Mouse (Mus musculus): Measurements from ENCODE around the gene Rnf151.
A peak's percentile ranks its signal among the peaks of the same experiment; 100 is the strongest.

DNA sequence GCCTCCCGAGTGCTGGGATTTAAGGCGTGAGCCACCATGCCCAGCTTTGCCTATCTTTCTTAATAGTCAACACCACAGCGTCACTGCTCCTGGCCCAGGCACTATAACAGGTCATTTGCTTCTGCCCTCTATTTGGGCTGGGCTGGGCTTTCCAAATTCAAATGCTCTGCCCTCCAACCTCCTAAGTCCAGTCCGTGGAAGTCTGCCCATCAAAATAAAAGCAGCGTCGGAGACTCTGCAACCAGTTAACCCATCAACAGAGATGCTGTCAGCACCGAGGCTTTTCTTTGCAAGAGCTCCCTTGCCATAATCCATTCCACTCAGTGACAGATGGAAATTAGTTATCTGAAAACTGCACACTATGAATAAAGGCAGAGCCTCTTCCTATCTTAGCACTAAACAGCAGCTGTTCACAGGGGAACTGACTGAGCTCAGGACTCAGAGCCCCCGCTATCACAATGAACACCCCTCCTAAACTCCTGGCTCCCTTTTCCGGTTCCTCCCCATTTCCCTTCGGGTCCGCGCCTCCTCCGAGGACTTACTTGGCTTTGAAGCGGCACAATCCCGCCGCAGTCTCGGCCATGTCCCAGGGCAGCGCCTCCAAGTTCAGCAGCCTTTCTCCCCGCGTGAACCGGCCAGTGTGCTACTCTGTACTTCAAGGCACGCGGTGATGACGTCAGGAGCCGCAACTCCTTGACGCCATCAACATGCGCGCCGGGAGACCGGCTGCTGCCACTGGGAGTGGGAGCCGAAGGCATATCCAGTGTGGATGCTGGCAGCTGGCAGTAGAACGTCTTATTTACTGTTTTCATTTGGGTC, 10.7 kb downstream of the Rnf151 start, which contains the start of gene Tbl3:
- TF ChIP-seq CTCF (IDR thresholded peaks at IDR 0.05; ENCODE audit: low read depth) (no peak), EP300 (IDR thresholded peaks at IDR 0.05; ENCODE audit: low read depth) (peak; percentile 48; the same call in 1 of the 2 replicates)

All from liver, postnatal 0 days (tissue).